Mouse (Mus musculus) frontal cortex, postnatal 14 days (tissue): Measurements from ENCODE around the gene Naaladl1.
"Not testable (repeated sequence)": the region's sequence is repeated elsewhere in the genome, so short reads cannot be mapped to it uniquely, and the experiment has no call there.

Experiments
- DNase-seq, 2 experiments: peaks; one replicate each; pipeline ENCODE4 v3.0.0; 2022; ENCODE audit warnings: low spot score in 2 of 2

Gene Naaladl1

DNA sequence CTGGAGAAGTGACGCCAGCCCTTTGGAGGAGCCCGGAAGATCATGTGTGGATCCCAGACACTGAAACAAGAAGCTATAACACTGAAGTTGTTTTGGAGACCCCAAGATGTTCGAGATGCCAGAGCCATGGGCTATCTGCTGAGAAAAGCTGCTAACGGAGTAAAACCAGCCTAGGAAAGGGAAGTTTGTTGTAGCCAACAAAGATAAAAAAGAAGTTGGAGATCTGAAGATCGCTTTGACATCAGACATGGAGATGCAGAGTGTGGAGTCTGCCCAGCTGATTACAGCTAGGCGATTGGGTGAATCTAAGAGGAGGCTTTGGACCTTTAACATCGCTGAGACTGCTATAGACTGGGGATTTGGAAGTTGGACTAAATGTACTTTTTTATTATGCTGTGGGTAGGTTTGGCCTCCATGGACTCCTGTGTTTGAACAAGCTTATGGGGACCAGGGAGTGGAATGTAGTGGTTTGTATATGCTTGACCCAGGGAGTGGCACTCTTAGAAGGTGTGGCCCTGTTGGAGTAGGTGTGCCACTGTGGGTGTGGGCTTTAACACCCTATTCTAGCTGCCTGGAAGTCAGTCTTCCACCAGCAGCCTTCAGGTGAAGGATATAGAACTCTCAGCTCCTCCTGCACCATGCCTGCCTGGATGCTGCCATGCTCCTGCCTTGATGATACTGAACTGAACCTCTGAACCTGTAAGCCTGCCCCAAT, 25.0 kb downstream of the Naaladl1 start:
- not testable (repeated sequence) for DNase-seq

DNA sequence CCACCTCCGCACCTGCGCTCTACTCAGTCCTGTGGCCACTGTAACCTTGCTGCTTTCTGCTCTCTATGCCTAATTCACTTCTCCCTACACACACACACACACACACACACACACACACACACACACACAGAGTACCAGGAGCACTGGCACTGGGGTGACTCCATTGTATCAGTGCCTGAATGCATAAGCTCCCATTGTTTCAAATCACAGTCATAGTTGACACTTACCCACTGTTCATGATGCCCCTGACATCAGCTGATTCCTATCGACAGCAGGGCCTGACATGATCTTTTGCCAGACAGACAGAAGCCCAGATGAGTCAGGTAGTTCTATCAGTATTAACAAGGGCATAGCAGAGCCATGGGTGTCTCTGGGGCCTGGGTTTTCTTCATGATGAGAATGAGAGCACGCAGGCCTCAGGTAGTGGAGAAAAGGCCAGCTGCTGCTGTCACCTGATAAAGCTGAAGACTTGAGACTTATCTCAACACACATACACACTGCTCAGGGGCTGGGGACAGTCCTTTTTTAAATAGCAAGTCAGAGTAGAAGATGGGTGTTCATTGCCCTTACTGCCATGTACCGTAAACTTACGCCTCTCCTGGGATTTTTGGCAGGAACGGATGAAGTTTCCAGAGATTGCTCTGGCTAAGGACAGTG, 26.7 kb downstream of the Naaladl1 start:
- DNase-seq = no peak

DNA sequence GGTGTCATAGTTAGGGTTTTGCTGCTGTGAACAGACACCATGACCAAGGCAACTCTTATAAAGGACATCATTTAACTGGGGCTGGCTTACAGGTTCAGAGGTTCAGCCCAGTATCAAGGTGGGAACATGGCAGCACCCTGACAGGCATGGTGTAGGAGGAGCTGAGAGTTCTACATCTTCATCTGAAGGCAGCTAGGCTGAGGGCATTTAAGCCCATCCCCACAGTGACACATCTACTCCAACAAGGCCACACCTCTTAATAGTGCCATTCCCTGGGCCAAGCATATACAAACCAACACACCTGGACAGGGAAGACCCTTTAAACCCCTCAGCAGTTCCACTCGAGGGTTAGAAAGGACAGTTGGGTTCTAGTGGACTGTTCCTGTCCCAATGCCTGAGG, 27.6 kb downstream of the Naaladl1 start:
- DNase-seq = not testable (repeated sequence)

DNA sequence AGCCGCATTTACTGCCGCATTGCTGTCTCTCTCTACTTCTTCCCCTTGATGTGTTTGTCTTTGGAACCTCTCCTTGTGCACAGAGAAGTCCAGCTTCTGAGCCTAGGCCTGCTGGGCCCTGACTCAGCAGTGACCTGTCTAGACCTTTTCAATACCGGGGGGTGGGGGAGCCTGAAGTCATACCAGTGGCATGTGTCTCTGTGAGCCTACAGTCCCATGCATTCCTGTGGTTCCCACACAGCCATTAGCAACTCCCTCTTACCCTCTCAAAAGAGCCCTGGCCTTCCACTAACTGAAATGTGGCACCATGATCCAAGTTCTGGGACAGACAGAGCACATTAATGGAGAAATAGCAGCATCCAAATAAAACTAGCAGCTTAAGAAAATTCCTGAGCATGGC, 30.8 kb downstream of the Naaladl1 start:
- DNase-seq = no peak

DNA sequence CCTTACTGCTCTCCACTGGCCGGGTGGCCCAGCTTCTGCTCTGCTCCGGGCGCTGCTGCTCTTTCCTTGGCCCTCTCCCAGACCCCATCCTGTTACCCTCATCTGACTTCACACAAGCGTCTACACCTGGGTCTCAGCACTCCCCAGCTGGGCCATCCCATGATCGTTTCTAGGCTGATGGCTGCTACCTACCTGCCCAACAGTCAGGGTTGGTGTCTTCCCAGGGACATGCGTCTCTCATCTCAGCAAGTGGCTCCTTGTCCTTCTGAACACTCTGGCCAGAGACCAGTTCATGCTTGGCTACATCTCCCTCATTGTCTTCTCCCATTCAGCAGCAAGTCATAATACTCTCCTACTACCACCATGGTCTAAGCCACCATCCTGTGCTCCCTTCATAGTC, 34.1 kb downstream of the Naaladl1 start:
- DNase-seq = no peak

DNA sequence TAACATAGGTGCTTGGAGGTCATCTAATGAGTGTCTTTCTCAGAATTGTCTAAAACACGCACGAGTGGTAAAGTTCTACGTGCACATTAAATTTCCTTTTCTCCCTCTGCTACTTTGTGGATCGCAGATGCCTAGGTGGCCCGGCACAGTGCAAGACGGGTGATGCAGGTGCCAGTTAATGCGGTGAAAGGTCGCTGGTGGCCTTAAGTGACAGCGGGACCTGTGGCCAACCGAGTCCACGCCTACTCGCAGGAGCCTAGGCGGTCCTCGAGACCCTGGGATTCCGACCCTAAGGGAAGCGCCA, 34.7 kb downstream of the Naaladl1 start:
- no peak for DNase-seq

DNA sequence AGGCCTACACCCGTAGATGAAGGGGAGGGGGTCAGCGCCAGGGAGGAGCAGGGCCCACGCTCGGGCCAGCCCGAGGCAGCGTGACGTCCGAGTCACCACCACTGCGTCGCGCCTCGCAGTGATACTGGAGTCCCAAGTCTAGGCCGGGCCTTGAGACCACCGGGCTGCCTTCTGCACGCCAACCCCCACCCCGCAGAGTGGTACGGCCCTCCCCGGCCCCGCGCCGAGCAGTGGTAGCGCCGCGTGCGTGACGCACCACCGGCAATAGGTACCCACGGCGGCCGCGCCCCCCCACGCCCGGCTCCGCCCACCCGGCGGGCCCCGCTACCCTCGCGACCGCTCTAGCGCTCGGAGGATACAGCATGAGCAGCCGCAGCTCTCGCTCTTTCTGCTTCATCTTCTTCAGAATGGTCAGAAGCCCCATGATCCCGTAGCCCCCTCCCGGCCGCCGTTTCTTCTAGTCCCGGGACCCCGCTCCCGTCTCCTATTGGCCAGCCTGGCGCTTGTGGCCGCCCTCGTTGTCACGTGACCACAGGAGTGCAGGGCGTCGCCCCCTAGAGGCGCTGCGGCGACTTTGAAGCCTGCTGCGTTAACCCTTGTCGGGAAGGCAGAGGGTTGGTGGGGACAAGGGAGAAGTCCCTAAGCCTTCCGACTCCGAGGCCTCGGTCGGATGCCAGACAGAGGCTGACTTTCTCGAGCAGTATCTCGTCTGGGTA, 35.3 kb downstream of the Naaladl1 start, which contains the start of gene Batf2:
TSS of gene Batf2 (plus strand) at position 306 of the 716 bp plus-strand sequence.
- DNase-seq = peak; percentile 88 to 89

DNA sequence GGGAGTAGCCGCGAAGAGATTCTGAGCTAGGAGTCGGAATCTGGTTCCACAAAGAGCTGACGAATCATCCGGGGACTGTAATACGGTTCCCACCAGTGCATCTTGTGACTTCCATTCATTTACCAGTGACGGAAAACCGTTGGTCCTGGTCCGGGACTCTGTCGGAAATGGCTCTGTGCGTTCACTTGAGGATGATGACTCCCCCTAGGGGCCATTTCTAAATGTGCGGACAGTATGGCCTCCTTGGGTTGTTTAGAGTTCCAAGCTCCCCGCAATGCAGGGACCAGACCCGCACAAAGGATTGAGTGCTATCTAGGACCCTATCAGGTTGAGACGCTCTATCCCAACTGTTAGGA, 35.8 kb downstream of the Naaladl1 start, which contains the start of gene Arl2:
TSS of gene Arl2 (minus strand) at position 155 of the 356 bp plus-strand sequence.
- DNase-seq = peak; percentile 75 to 77

DNA sequence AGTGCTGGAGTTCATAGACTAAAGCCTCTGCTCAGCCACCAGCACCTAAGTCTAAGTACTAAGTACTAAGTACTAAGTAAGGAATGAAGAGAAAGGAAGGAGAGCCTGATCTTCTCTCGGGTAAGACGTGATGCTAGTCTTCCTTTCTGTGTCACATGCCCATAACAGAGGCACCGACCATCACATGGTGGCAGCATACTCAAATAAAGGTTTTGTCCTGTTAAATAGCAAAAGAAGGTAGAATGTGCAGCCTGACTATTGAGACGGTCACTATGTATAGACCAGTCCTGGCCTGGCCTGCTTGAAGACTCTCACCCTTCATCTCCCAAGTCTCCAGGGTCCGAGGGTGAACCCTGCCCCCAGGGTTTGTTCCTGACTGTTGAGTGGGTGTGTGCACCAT, 39.3 kb downstream of the Naaladl1 start:
- DNase-seq = no peak

DNA sequence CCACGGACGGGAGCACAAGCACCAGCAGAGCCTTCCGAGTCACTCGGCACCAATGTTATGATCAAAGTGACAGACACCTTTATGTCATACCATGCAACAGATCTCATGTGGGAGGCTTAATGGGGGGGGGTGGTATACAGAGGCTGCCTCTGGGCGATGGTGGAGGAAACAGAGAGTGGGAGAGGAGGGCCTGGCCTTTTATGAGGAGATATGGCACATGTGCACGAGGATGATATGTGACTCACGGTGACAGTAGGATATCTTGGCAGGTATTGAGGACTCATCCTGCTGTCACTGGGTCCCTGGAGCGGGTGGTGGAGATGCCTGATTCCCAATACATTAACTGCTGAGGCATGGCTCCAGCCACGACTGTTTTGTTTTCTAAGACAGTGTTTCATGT, 49.6 kb downstream of the Naaladl1 start:
- DNase-seq = no peak

DNA sequence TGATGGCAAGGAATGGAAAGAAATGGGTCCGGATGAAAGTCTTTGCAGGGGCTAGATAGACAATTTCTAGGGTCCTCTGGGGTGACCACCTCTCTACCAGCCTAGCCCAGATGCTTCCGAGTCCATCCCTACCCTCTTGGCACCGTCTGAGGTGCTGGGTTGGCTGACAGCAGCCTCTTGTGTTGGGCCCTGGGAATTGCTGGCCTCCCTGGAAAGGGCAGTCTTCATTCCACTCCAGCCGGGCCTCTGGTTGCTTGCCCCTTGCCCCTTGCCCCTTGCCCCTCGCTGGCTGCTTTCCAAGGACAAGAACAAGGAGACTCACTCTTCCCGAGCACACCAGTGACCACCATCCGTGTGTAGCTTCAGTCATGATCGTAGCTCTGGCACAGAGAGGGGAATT, 50.8 kb downstream of the Naaladl1 start:
- DNase-seq = no peak

DNA sequence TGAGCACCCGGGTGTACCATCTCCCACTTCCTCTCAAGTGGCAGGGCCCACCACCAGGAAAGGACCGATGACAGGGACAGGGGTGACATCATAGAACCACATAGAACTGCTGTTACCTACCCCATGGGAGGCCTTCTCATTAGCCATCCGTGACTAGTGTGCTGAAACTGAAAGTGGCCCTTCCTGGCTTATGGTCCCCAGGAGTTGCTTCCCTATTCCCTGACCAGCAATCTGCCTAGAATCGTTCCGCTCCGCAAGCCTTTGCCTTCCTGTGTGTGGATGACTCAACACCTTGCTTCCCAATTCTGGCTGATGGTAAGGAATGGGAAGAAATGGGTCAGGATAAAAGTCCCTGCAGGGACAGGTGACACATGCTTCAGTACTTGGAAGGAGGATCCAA, 51.6 kb downstream of the Naaladl1 start:
- DNase-seq = no peak

DNA sequence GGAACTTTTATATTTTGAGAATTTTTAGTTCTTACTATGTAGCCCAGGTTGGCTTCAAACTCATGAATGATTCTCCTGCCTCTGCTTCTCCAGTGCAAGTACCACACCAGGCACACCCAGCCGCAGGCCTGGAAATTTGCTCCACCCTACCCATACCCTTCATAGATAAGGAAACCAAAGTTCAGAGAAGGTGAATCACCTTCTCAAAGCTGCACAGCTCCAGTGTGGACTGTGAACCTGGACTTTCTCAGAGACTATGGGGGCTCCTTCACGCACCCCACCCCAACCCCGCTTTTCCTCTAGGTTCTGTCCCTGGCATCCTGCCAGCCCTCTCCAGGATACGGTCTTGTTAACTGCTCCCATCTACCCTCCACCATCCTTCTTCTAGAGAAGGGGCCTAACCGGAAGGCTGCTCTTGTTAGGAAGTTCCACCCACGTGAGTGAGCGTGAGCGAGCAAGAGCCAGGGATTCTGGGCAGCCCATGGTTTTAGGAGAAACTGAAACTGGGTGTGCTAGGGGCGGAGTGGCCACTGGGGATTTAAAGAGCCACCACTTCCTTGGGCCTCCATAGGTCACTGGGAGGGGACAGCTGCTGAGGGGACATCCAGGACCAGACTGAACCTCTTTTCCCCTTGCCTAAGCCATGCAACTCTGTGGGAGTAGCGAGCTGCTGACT, 58.4 kb downstream of the Naaladl1 start:
- no peak for DNase-seq
